Mouse (Mus musculus): ENCODE measurements around the gene Slc26a1. TPM values are rescaled to one million over a fixed set of nuclear protein-coding genes. Genes with fewer than 3 reads are reported as not detected.
"Not testable (repeated sequence)": the region's sequence is repeated elsewhere in the genome, so short reads cannot be mapped to it uniquely, and the experiment has no call there.

Gene Slc26a1
- polyA plus RNA-seq, 1 experiment from 2014 or later, result 3.6 TPM

- Histone ChIP-seq H3K9ac (replicated peaks; ENCODE audit: low read length) (no peak overlapping the region), H3K4me3 (replicated peaks; ENCODE audit: low read depth, low read length) (no peak overlapping the region), H3K27me3 (ENCODE audit: control insufficient read depth, insufficient read depth, low read length) (no peaks in the 10 kb centered on the region), H3K9me3 (ENCODE audit: control insufficient read depth, low read length) (no peaks in the 10 kb centered on the region), H3K36me3 (ENCODE audit: control insufficient read depth, insufficient read depth, low read length) (peaks cover 88% of the 10 kb centered on the region), H3K27ac (replicated peaks; ENCODE audit: low read depth, low read length) (no peak overlapping the region), H3K4me1 (ENCODE audit: control insufficient read depth, insufficient read depth, low read length) (no peaks in the 10 kb centered on the region), H3K4me2 (ENCODE audit: low read length) (no peak overlapping the region)
- ATAC-seq (ENCODE audit: low FRiP score, low TSS enrichment) (no peak), DNase-seq (no peak)
- WGBS, result 81% methylated on average over 2 of the region's 2 CpGs
Measured at GRCm38 (mm10) chr5:108647820-108648465, 27.4 kb downstream of the Slc26a1 start.

GRCm38 (mm10) chr5:108647311-108647710 is 28.1 kb downstream of the Slc26a1 start:
- DNase-seq (no peak), ATAC-seq (ENCODE audit: low FRiP score, low TSS enrichment) (no peak)
- no peaks in the 10 kb centered on the region for H3K4me1 ChIP-seq (ENCODE audit: control insufficient read depth, insufficient read depth, low read length)
- no peak overlapping the region for H3K9ac ChIP-seq (replicated peaks; ENCODE audit: low read length)
- H3K27ac ChIP-seq (replicated peaks; ENCODE audit: low read depth, low read length), result no peak overlapping the region
- no peaks in the 10 kb centered on the region for H3K27me3 ChIP-seq (ENCODE audit: control insufficient read depth, insufficient read depth, low read length)
- H3K4me3 ChIP-seq (replicated peaks; ENCODE audit: low read depth, low read length), result no peak overlapping the region
- 90% methylated on average over 2 of the region's 2 CpGs for WGBS
- no peak overlapping the region for H3K4me2 ChIP-seq (ENCODE audit: low read length)
- H3K9me3 ChIP-seq (ENCODE audit: control insufficient read depth, low read length), result no peaks in the 10 kb centered on the region
- H3K36me3 ChIP-seq (ENCODE audit: control insufficient read depth, insufficient read depth, low read length), result peaks cover 86% of the 10 kb centered on the region

- Histone ChIP-seq H3K9ac (replicated peaks; ENCODE audit: low read length) (no peak overlapping the region), H3K4me1 (ENCODE audit: control insufficient read depth, insufficient read depth, low read length) (no peaks in the 10 kb centered on the region), H3K4me3 (replicated peaks; ENCODE audit: low read depth, low read length) (no peak overlapping the region), H3K27me3 (ENCODE audit: control insufficient read depth, insufficient read depth, low read length) (no peaks in the 10 kb centered on the region), H3K36me3 (ENCODE audit: control insufficient read depth, insufficient read depth, low read length) (peaks cover 81% of the 10 kb centered on the region), H3K4me2 (ENCODE audit: low read length) (no peak overlapping the region), H3K9me3 (ENCODE audit: control insufficient read depth, low read length) (no peaks in the 10 kb centered on the region), H3K27ac (replicated peaks; ENCODE audit: low read depth, low read length) (no peak overlapping the region)
- ATAC-seq (ENCODE audit: low FRiP score, low TSS enrichment) (no peak), DNase-seq (no peak)
- WGBS, result 93% methylated on average over 3 of the region's 3 CpGs
Measured at GRCm38 (mm10) chr5:108646343-108646660, 29.1 kb downstream of the Slc26a1 start.

GRCm38 (mm10) chr5:108645651-108646342 is 29.6 kb downstream of the Slc26a1 start:
- no peaks in the 10 kb centered on the region for H3K9me3 ChIP-seq (ENCODE audit: control insufficient read depth, low read length)
- no peak overlapping the region for H3K4me3 ChIP-seq (replicated peaks; ENCODE audit: low read depth, low read length)
- peaks cover 76% of the 10 kb centered on the region for H3K36me3 ChIP-seq (ENCODE audit: control insufficient read depth, insufficient read depth, low read length)
- H3K27me3 ChIP-seq (ENCODE audit: control insufficient read depth, insufficient read depth, low read length), result no peaks in the 10 kb centered on the region
- DNase-seq (no peak), ATAC-seq (ENCODE audit: low FRiP score, low TSS enrichment) (no peak)
- no peaks in the 10 kb centered on the region for H3K4me1 ChIP-seq (ENCODE audit: control insufficient read depth, insufficient read depth, low read length)
- 94% methylated on average over 9 of the region's 9 CpGs for WGBS
- no peak overlapping the region for H3K9ac ChIP-seq (replicated peaks; ENCODE audit: low read length)
- H3K27ac ChIP-seq (replicated peaks; ENCODE audit: low read depth, low read length), result no peak overlapping the region
- H3K4me2 ChIP-seq (ENCODE audit: low read length), result no peak overlapping the region

- DNase-seq (no peak), ATAC-seq (ENCODE audit: low FRiP score, low TSS enrichment) (no peak)
- Histone ChIP-seq H3K4me3 (replicated peaks; ENCODE audit: low read depth, low read length) (no peak overlapping the region), H3K9me3 (ENCODE audit: control insufficient read depth, low read length) (no peaks in the 10 kb centered on the region), H3K4me1 (ENCODE audit: control insufficient read depth, insufficient read depth, low read length) (no peaks in the 10 kb centered on the region), H3K9ac (replicated peaks; ENCODE audit: low read length) (no peak overlapping the region), H3K27me3 (ENCODE audit: control insufficient read depth, insufficient read depth, low read length) (no peaks in the 10 kb centered on the region), H3K27ac (replicated peaks; ENCODE audit: low read depth, low read length) (no peak overlapping the region), H3K36me3 (ENCODE audit: control insufficient read depth, insufficient read depth, low read length) (peaks cover 55% of the 10 kb centered on the region), H3K4me2 (ENCODE audit: low read length) (no peak overlapping the region)
- WGBS, result 86% methylated on average over 2 of the region's 2 CpGs
Measured at GRCm38 (mm10) chr5:108643674-108644073, 31.7 kb downstream of the Slc26a1 start.

GRCm38 (mm10) chr5:108636172-108636571 is 39.2 kb downstream of the Slc26a1 start:
- H3K4me1 ChIP-seq (ENCODE audit: control insufficient read depth, insufficient read depth, low read length), result no peaks in the 10 kb centered on the region
- H3K9me3 ChIP-seq (ENCODE audit: control insufficient read depth, low read length), result no peaks in the 10 kb centered on the region
- ATAC-seq (ENCODE audit: low FRiP score, low TSS enrichment) (no peak), DNase-seq (no peak)
- H3K36me3 ChIP-seq (ENCODE audit: control insufficient read depth, insufficient read depth, low read length), result 0 out of 2 replicates have a peak, but pooled peaks cover 4% of the 10 kb centered on the region
- H3K27ac ChIP-seq (replicated peaks; ENCODE audit: low read depth, low read length), result no peak overlapping the region
- no peak overlapping the region for H3K4me2 ChIP-seq (ENCODE audit: low read length)
- no peak overlapping the region for H3K9ac ChIP-seq (replicated peaks; ENCODE audit: low read length)
- WGBS, result 81% methylated on average over 4 of the region's 4 CpGs
- no peaks in the 10 kb centered on the region for H3K27me3 ChIP-seq (ENCODE audit: control insufficient read depth, insufficient read depth, low read length)
- no peak overlapping the region for H3K4me3 ChIP-seq (replicated peaks; ENCODE audit: low read depth, low read length)

- not testable (repeated sequence) for H3K27ac ChIP-seq (replicated peaks; ENCODE audit: low read depth, low read length); ATAC-seq (ENCODE audit: low FRiP score, low TSS enrichment); H3K9ac ChIP-seq (replicated peaks; ENCODE audit: low read length); H3K9me3 ChIP-seq (ENCODE audit: control insufficient read depth, low read length); H3K4me1 ChIP-seq (ENCODE audit: control insufficient read depth, insufficient read depth, low read length); H3K4me3 ChIP-seq (replicated peaks; ENCODE audit: low read depth, low read length); DNase-seq; H3K36me3 ChIP-seq (ENCODE audit: control insufficient read depth, insufficient read depth, low read length); H3K4me2 ChIP-seq (ENCODE audit: low read length); H3K27me3 ChIP-seq (ENCODE audit: control insufficient read depth, insufficient read depth, low read length)
- WGBS, result 82% methylated on average over 2 of the region's 3 CpGs
Measured at GRCm38 (mm10) chr5:108634088-108634487, 41.3 kb downstream of the Slc26a1 start.

GRCm38 (mm10) chr5:108633676-108634075 is 41.7 kb downstream of the Slc26a1 start:
- 85% methylated on average over 4 of the region's 4 CpGs for WGBS
- Histone ChIP-seq H3K27me3 (ENCODE audit: control insufficient read depth, insufficient read depth, low read length) (no peaks in the 10 kb centered on the region), H3K36me3 (ENCODE audit: control insufficient read depth, insufficient read depth, low read length) (0 out of 2 replicates have a peak, but pooled peaks cover 4% of the 10 kb centered on the region), H3K9me3 (ENCODE audit: control insufficient read depth, low read length) (no peaks in the 10 kb centered on the region), H3K4me1 (ENCODE audit: control insufficient read depth, insufficient read depth, low read length) (peaks cover 9% of the 10 kb centered on the region), H3K4me2 (ENCODE audit: low read length) (no peak overlapping the region), H3K9ac (replicated peaks; ENCODE audit: low read length) (no peak overlapping the region), H3K4me3 (replicated peaks; ENCODE audit: low read depth, low read length) (no peak overlapping the region), H3K27ac (replicated peaks; ENCODE audit: low read depth, low read length) (no peak overlapping the region)
- DNase-seq (no peak), ATAC-seq (ENCODE audit: low FRiP score, low TSS enrichment) (no peak)
